Mouse (Mus musculus): Measurements from ENCODE around the gene Chst3.

- TF ChIP-seq CTCF (IDR thresholded peaks at IDR 0.05; ENCODE audit: control insufficient read depth, insufficient read depth, insufficient read length) (no peak), CEBPB (IDR thresholded peaks at IDR 0.05; ENCODE audit: low read depth) (no peak), USF1 (IDR thresholded peaks at IDR 0.05; ENCODE audit: low read depth) (no peak)
Measured at GRCm38 (mm10) chr10:60216331-60217095, 2.5 kb downstream of the Chst3 start.

All from C2C12 (cell line).